ENCODE assay signal across 8 mouse cellular contexts in the genomic region with DNA sequence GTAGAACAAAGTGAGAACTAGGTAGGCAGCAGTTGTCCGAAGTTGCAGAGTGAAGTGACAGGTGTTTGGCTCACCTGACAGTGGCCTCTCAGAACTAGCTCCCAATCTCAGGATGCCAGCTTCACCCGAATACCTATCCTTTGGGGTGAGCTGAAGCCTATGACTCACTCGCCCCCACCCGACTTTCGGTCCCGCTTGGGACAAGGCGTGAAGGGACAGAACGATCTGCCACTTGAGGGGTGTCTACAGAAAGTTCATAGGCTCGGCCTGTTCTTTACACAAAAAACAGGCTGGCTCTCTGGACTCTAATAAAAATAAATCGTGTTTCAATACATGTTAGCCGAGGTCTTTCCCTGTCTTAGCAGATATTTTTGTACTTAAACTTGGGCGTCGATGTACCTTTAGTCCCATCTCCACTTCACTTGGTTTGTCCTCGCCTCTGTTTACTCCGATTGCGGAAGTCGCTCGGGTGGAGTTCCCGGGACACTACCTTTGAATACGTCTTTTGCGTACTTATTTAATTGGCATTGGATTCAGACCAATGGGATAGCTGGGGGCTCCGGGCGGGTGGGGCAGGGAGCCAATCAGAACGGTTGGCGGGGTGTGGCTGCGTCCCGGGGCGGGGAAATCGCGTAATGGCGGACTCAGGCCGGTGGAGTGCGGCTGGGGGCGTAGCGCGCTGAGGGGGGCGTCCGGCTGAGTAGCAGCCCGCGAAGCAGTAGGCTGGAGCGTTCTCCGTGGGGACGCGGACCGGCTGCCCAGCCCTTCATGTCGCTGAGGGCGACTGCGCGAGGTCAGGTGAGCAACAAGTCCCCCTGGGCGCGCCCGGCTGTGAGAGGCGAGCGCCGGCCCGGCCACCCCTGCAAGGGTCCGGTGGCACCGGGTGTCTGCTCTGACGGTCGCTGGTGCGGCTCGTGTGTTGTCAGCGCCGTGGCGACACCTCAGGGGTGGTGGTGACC. TPM values are rescaled to one million over a fixed set of nuclear protein-coding genes. Genes with fewer than 3 reads are reported as not detected.
A peak's percentile ranks its signal among the peaks of the same experiment; 100 is the strongest.
DNase-seq lines count a peak whose midpoint lies in the region; ATAC-seq lines count a peak whose summit lies in the region.

A gene (plus strand): TSS at position 575 of the 959 bp plus-strand sequence.

- H3K4me3 ChIP-seq in hindbrain, embryonic 11.5 days (ENCODE audit: low read depth, low read length): peak within 1 kb of the TSS; percentile 98

- H3K27me3 ChIP-seq in hindbrain, embryonic 11.5 days (ENCODE audit: control insufficient read depth, insufficient read depth, low read length): no peaks in the 10 kb centered on the region

- peak within 1 kb of the TSS; percentile 87 for H3K9ac ChIP-seq in hindbrain, embryonic 11.5 days (ENCODE audit: low read depth, low read length)

- no peaks in the 10 kb centered on the region for H3K9me3 ChIP-seq in hindbrain, embryonic 11.5 days (ENCODE audit: control insufficient read depth, low read length)

- ATAC-seq in hindbrain, embryonic 11.5 days (ENCODE audit: low FRiP score): peak; percentile 98

- H3K4me1 ChIP-seq in hindbrain, embryonic 11.5 days (replicated peaks; ENCODE audit: control insufficient read depth, insufficient read depth, low read length): 0 out of 2 replicates have a peak, but pooled peaks cover 6% of the 10 kb centered on the region

- peak within 1 kb of the TSS; percentile 63 for H3K4me2 ChIP-seq in hindbrain, embryonic 11.5 days (replicated peaks; ENCODE audit: low read depth, low read length)

- H3K36me3 ChIP-seq in hindbrain, embryonic 11.5 days (ENCODE audit: control insufficient read depth, insufficient read depth, low read length): no peaks in the 10 kb centered on the region

- DNase-seq in Muller cell, postnatal 12 days (ENCODE audit: inconsistent ontology term): peak; percentile 97
- peak; percentile 89 for DNase-seq in cerebellum, adult 9-11 months
- peak; percentile 79 to 94 for DNase-seq in frontal cortex, adult 2 months (ENCODE audit: extremely low spot score in 1 of 2, low spot score in 1 of 2)
- peak; percentile 92 for DNase-seq in hindbrain, embryonic 11.5 days (ENCODE audit: low spot score)
- DNase-seq in layer of hippocampus, postnatal 10 days (ENCODE audit: low spot score in 2 of 2): peak; percentile 87 to 91
- peak; percentile 95 for DNase-seq in lung, postnatal 10 days
- DNase-seq in ovary, postnatal 36 days (ENCODE audit: low spot score): peak; percentile 89
- DNase-seq in thymus, postnatal 25 days: peak; percentile 93

- H3K27ac ChIP-seq in hindbrain, embryonic 11.5 days (ENCODE audit: low read depth, low read length): peak within 1 kb of the TSS; percentile 39; the same call in 1 of the 2 replicates

- WGBS in hindbrain, embryonic 11.5 days: under 1% methylated on average over 64 of the region's 65 CpGs

RNA-seq across cellular contexts. Expression of the gene that starts here (rescaled TPM):
- polyA plus RNA-seq in frontal cortex, adult 2 months (2012; rRNA removed): 14.2 and 16.3 TPM in 2 replicates
- 34.6 and 58.4 TPM in 2 replicates for polyA plus RNA-seq in hindbrain, embryonic 11.5 days (2014; fragmentation: Nextera tagmentation; extraction: Ambion mirVana)
- total RNA-seq in layer of hippocampus, postnatal 10 days (2021): 10 to 100 TPM; 42.3 to 42.7 TPM

Comparison
In these comparisons a context has a peak if more than half of its experiments do, and no peak if none do; other contexts are left out.
1. Peak in every context shown above with its lines: DNase-seq, ATAC-seq, H3K4me3 ChIP-seq and H3K27ac ChIP-seq.